Mouse (Mus musculus): ENCODE measurements around the gene Gtpbp4. TPM values are rescaled to one million over a fixed set of nuclear protein-coding genes. Genes with fewer than 3 reads are reported as not detected.

Gtpbp4 gene
- polyA plus RNA-seq, 1 experiment from 2014 or later, result 57.5 TPM

DNA sequence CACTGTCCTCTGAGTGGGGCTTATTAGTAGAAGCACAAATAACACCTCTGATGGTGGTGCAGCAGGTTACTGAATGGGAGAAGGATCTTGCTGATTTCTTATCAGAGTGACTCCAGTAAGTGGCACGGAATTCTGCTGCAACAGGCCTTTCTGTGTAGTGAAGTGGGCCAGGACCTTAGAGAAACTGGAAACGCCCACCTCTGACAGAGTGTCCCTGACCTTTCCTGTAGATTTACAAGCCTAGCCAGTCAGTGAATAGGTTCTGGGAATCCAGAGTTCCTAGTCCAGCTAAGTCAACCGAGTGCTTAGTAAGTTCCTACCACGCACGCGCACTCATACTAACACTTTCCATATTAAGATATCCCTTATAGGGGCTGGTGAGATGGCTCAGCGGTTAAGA, 25.7 kb upstream of the Gtpbp4 start:
- Histone ChIP-seq H3K9ac (ENCODE audit: low read depth, low read length) (no peak overlapping the region), H3K27me3 (ENCODE audit: control insufficient read depth, insufficient read depth, low read length) (no peaks in the 10 kb centered on the region), H3K4me2 (no peak overlapping the region), H3K36me3 (ENCODE audit: control insufficient read depth, insufficient read depth, low read length) (no peaks in the 10 kb centered on the region), H3K4me1 (ENCODE audit: control insufficient read depth, insufficient read depth, low read length) (0 out of 2 replicates have a peak, but pooled peaks cover 2% of the 10 kb centered on the region), H3K9me3 (replicated peaks; ENCODE audit: control insufficient read depth, low read length) (no peaks in the 10 kb centered on the region), H3K4me3 (ENCODE audit: low read depth, low read length) (no peak overlapping the region), H3K27ac (ENCODE audit: low read depth, low read length) (no peak overlapping the region)
- no peak for ATAC-seq (replicated peaks; ENCODE audit: insufficient number of reproducible peaks, low FRiP score, low TSS enrichment)
- WGBS (ENCODE audit: insufficient replicate concordance), result 77% methylated on average over 7 of the region's 7 CpGs

DNA sequence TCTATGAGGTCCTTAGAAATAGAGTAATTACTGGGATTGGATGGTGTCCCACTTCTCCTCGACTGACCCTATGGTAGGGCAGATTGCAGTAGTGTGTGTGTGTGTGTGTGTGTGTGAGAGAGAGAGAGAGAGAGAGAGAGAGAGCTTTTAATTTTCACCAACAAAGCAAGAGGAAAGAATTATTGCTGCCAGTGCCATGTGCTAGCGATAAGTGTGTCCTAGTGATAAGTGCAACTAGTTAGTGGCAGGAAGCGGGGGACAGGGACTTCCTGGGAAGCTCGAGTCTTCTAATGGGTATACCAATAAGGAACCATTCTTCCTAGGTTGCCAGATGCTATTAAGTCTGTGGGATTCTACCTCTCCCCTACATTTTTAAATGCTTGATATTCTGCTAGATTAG, 23.8 kb upstream of the Gtpbp4 start:
- Histone ChIP-seq H3K9ac (ENCODE audit: low read depth, low read length) (no peak overlapping the region), H3K27me3 (ENCODE audit: control insufficient read depth, insufficient read depth, low read length) (no peaks in the 10 kb centered on the region), H3K4me1 (ENCODE audit: control insufficient read depth, insufficient read depth, low read length) (0 out of 2 replicates have a peak, but pooled peaks cover 2% of the 10 kb centered on the region), H3K27ac (ENCODE audit: low read depth, low read length) (no peak overlapping the region), H3K9me3 (replicated peaks; ENCODE audit: control insufficient read depth, low read length) (no peaks in the 10 kb centered on the region), H3K36me3 (ENCODE audit: control insufficient read depth, insufficient read depth, low read length) (no peaks in the 10 kb centered on the region), H3K4me2 (no peak overlapping the region), H3K4me3 (ENCODE audit: low read depth, low read length) (no peak overlapping the region)
- 67% methylated on average over 4 of the region's 4 CpGs for WGBS (ENCODE audit: insufficient replicate concordance)
- no peak for ATAC-seq (replicated peaks; ENCODE audit: insufficient number of reproducible peaks, low FRiP score, low TSS enrichment)

DNA sequence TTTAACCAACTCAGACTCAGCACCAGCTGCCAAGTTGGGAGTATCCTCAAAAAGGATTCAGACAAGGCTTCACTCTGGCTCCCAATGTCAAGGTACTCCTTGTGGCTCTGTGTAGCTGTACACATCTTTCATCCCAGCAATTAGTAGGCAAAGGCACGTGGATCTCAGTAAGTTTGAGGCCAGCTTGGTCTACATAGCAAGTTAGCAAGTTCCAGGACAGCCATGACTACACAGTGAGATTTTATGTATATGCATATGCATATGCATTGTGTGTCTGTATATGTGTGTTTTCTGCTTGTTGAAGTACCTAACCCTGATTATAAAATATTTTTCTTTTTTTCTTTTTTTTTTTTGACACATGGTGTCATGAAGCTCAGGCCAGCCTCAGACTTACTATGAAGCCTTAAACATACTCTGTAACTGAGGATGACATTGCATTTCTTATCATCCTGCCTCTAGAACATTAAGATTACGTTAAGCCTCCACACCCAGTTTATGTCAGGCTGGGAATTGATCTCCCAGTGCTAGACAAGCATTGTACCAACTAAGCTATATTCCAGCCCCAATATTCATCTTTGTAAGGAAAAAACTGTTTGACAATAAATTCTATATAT, 23.2 kb upstream of the Gtpbp4 start:
- H3K9ac ChIP-seq (ENCODE audit: low read depth, low read length), result no peak overlapping the region
- H3K4me2 ChIP-seq, result no peak overlapping the region
- no peaks in the 10 kb centered on the region for H3K9me3 ChIP-seq (replicated peaks; ENCODE audit: control insufficient read depth, low read length)
- H3K27me3 ChIP-seq (ENCODE audit: control insufficient read depth, insufficient read depth, low read length), result no peaks in the 10 kb centered on the region
- H3K27ac ChIP-seq (ENCODE audit: low read depth, low read length), result no peak overlapping the region
- ATAC-seq (replicated peaks; ENCODE audit: insufficient number of reproducible peaks, low FRiP score, low TSS enrichment), result no peak; the same call in 1 of the 2 replicates
- H3K36me3 ChIP-seq (ENCODE audit: control insufficient read depth, insufficient read depth, low read length), result no peaks in the 10 kb centered on the region
- H3K4me3 ChIP-seq (ENCODE audit: low read depth, low read length), result no peak overlapping the region
- WGBS (ENCODE audit: insufficient replicate concordance), result 64% methylated on average over 2 of the region's 2 CpGs
- 0 out of 2 replicates have a peak, but pooled peaks cover 2% of the 10 kb centered on the region for H3K4me1 ChIP-seq (ENCODE audit: control insufficient read depth, insufficient read depth, low read length)

DNA sequence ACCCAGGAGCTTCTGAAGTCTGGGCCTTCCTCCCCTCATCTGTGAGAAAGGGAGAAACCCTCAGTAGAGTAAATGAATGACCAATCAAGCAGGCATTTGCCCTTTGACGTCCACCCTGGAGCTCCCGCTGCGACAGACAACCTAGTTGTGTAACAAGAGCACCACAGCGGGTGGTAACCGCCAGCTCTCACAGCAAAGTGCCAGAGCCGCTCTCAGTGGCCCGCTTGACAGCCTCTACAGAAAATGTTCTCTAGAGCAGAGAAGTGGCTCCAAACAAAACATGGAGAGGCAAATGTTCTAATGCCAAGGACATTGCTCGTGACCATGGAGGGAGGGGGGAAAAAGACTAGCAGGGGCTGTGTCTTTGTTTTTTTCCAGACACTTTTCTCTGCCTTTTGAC, 21.3 kb upstream of the Gtpbp4 start:
- no peak overlapping the region for H3K4me3 ChIP-seq (ENCODE audit: low read depth, low read length)
- H3K27me3 ChIP-seq (ENCODE audit: control insufficient read depth, insufficient read depth, low read length), result no peaks in the 10 kb centered on the region
- WGBS (ENCODE audit: insufficient replicate concordance), result 18% methylated on average over 8 of the region's 8 CpGs
- no peaks in the 10 kb centered on the region for H3K9me3 ChIP-seq (replicated peaks; ENCODE audit: control insufficient read depth, low read length)
- 0 out of 2 replicates have a peak, but pooled peaks cover 2% of the 10 kb centered on the region for H3K4me1 ChIP-seq (ENCODE audit: control insufficient read depth, insufficient read depth, low read length)
- no peak overlapping the region for H3K9ac ChIP-seq (ENCODE audit: low read depth, low read length)
- ATAC-seq (replicated peaks; ENCODE audit: insufficient number of reproducible peaks, low FRiP score, low TSS enrichment), result no peak
- no peaks in the 10 kb centered on the region for H3K36me3 ChIP-seq (ENCODE audit: control insufficient read depth, insufficient read depth, low read length)
- H3K27ac ChIP-seq (ENCODE audit: low read depth, low read length), result no peak overlapping the region
- H3K4me2 ChIP-seq, result no peak overlapping the region

DNA sequence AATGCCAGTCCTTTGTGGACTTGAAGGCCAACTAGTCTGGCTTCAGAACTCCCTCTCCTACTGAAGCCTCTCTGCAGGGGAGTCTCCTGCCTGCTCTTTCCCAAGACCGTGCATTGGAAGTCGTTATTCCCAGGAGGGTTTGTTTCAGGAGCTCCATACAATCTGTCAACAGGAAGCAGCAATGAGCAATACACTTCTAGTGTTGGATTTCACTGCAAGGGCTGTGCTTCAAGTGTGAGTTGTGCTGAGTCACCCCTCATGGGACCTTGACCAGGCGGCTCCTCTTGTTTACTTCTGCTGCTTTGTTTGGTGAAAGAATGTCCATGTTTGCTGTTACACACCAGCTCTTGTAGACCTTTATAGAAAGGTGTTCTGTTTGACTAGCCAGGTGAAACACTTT, 18.5 kb upstream of the Gtpbp4 start:
- no peak overlapping the region for H3K27ac ChIP-seq (ENCODE audit: low read depth, low read length)
- no peaks in the 10 kb centered on the region for H3K4me1 ChIP-seq (ENCODE audit: control insufficient read depth, insufficient read depth, low read length)
- H3K27me3 ChIP-seq (ENCODE audit: control insufficient read depth, insufficient read depth, low read length), result no peaks in the 10 kb centered on the region
- H3K9me3 ChIP-seq (replicated peaks; ENCODE audit: control insufficient read depth, low read length), result no peaks in the 10 kb centered on the region
- no peak overlapping the region for H3K4me3 ChIP-seq (ENCODE audit: low read depth, low read length)
- H3K9ac ChIP-seq (ENCODE audit: low read depth, low read length), result no peak overlapping the region
- H3K4me2 ChIP-seq, result no peak overlapping the region
- no peaks in the 10 kb centered on the region for H3K36me3 ChIP-seq (ENCODE audit: control insufficient read depth, insufficient read depth, low read length)
- 20% methylated on average over 3 of the region's 3 CpGs for WGBS (ENCODE audit: insufficient replicate concordance)
- ATAC-seq (replicated peaks; ENCODE audit: insufficient number of reproducible peaks, low FRiP score, low TSS enrichment), result peak; percentile 61; the same call in 1 of the 2 replicates

DNA sequence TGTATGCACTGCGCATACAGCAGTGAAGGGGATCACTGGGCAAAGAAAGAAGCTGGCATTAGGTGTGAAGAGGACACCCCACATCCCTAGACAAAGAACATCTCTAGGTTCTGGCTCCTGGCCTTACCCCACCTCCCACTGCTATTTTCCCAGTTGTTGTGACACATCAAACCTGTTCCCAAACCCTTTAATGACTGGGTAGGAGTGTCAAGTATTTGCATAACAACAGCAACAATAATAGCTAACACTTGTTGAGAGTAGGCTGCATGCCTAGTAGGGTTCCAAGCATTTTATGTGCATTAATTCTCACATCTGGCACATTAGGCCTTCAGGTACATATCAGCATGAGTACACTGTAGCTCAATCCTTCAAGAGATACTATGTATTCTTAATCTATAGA, 17.6 kb upstream of the Gtpbp4 start:
- H3K4me2 ChIP-seq, result no peak overlapping the region
- no peaks in the 10 kb centered on the region for H3K4me1 ChIP-seq (ENCODE audit: control insufficient read depth, insufficient read depth, low read length)
- H3K27me3 ChIP-seq (ENCODE audit: control insufficient read depth, insufficient read depth, low read length), result no peaks in the 10 kb centered on the region
- no peaks in the 10 kb centered on the region for H3K9me3 ChIP-seq (replicated peaks; ENCODE audit: control insufficient read depth, low read length)
- H3K9ac ChIP-seq (ENCODE audit: low read depth, low read length), result no peak overlapping the region
- no peak overlapping the region for H3K27ac ChIP-seq (ENCODE audit: low read depth, low read length)
- no peaks in the 10 kb centered on the region for H3K36me3 ChIP-seq (ENCODE audit: control insufficient read depth, insufficient read depth, low read length)
- no peak for ATAC-seq (replicated peaks; ENCODE audit: insufficient number of reproducible peaks, low FRiP score, low TSS enrichment)
- H3K4me3 ChIP-seq (ENCODE audit: low read depth, low read length), result no peak overlapping the region
- WGBS (ENCODE audit: insufficient replicate concordance), result 76% methylated on average over 1 of the region's 1 CpGs

DNA sequence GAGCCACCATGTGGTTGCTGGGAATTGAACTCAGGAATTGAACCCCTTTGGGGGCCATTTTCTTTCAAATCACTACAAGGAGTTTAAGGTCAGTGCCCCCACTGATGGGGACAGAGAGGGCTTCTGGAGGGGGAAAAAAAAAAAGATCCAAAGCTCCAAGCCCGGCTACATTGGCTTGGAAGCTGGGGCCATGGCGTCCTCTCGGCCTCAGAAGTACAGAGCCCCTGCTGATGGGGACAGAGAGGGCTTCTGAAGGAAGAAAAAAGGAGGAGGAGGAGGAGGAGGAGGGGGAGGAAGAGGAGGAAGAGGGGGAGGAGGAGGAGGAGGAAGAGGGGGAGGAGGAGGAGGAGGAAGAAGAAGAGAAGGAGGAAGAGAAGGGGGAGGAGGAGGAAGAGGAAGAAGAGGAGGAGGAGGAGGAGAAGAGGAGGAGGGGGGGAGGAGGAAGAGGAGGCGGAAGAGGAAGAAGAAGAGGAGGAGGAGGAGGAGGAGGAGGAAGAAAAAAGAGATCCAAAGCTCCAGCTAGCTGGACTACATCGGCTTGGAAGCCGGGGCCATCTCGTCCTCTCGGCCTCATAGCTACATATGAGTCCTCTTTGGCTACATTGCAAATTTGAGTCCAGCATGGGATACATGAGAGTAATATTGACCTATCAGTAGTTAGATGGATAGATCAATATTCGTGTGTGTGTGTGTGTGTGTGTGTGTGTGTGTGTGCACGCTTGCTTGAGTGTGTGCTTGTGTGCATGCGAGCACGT, 15.9 kb upstream of the Gtpbp4 start:
- Histone ChIP-seq H3K4me1 (ENCODE audit: control insufficient read depth, insufficient read depth, low read length) (no peaks in the 10 kb centered on the region), H3K27me3 (ENCODE audit: control insufficient read depth, insufficient read depth, low read length) (no peaks in the 10 kb centered on the region), H3K36me3 (ENCODE audit: control insufficient read depth, insufficient read depth, low read length) (no peaks in the 10 kb centered on the region), H3K4me2 (no peak overlapping the region), H3K9me3 (replicated peaks; ENCODE audit: control insufficient read depth, low read length) (no peaks in the 10 kb centered on the region), H3K27ac (ENCODE audit: low read depth, low read length) (no peak overlapping the region), H3K4me3 (ENCODE audit: low read depth, low read length) (no peak overlapping the region), H3K9ac (ENCODE audit: low read depth, low read length) (no peak overlapping the region)
- WGBS (ENCODE audit: insufficient replicate concordance), result 64% methylated on average over 12 of the region's 12 CpGs
- peak; percentile 92 for ATAC-seq (replicated peaks; ENCODE audit: insufficient number of reproducible peaks, low FRiP score, low TSS enrichment)

DNA sequence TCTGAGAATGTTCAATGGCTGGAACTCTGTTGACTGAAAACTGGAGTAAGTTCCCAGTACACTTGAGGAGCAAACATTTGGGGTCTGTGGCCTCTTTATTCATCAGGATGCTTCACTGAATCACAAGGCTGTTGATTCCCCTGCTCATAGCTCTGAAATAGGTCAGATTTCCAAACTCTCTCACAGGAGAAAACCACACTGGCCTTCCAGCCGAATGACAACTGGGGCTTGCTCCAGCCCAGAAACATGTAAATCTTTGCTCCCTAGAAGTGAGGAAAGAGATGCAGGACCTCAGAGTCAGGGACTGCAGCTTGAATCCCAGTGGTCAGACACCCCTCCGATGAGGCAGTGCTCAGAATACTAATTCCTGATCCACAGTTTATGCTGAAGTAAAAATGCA, 7.4 kb upstream of the Gtpbp4 start:
- no peak overlapping the region for H3K4me2 ChIP-seq
- no peak overlapping the region for H3K9ac ChIP-seq (ENCODE audit: low read depth, low read length)
- ATAC-seq (replicated peaks; ENCODE audit: insufficient number of reproducible peaks, low FRiP score, low TSS enrichment), result no peak
- WGBS (ENCODE audit: insufficient replicate concordance), result 74% methylated on average over 2 of the region's 2 CpGs
- no peak overlapping the region for H3K27ac ChIP-seq (ENCODE audit: low read depth, low read length)
- no peaks in the 10 kb centered on the region for H3K36me3 ChIP-seq (ENCODE audit: control insufficient read depth, insufficient read depth, low read length)
- no peak overlapping the region for H3K4me3 ChIP-seq (ENCODE audit: low read depth, low read length)
- H3K27me3 ChIP-seq (ENCODE audit: control insufficient read depth, insufficient read depth, low read length), result no peaks in the 10 kb centered on the region
- no peaks in the 10 kb centered on the region for H3K9me3 ChIP-seq (replicated peaks; ENCODE audit: control insufficient read depth, low read length)
- no peaks in the 10 kb centered on the region for H3K4me1 ChIP-seq (ENCODE audit: control insufficient read depth, insufficient read depth, low read length)

DNA sequence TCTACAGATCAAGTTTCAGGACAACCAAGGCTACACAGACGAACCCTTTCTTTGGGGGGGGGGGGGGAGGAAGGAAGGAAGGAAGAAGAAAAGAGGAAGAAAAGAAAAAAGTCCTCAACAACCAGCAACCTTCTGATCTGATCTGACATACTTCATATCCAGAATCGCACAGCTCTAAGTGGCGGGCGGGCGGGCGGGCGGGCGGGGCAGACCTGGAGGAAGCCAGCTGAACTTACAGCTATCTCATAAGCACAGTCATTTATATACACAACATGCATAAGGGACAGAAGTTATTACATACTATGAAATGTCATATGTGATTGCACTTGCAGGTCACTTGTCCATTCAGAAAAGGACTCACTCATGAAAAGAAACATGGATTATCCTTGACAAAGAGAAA, 3.6 kb upstream of the Gtpbp4 start:
- H3K27ac ChIP-seq (ENCODE audit: low read depth, low read length), result no peak overlapping the region

More for the DNA sequence above, 3.6 kb upstream of the Gtpbp4 start:
- H3K9ac ChIP-seq (ENCODE audit: low read depth, low read length), result no peak overlapping the region
- 77% methylated on average over 7 of the region's 8 CpGs for WGBS (ENCODE audit: insufficient replicate concordance)
- no peaks in the 10 kb centered on the region for H3K9me3 ChIP-seq (replicated peaks; ENCODE audit: control insufficient read depth, low read length)
- no peak overlapping the region for H3K4me2 ChIP-seq
- H3K4me3 ChIP-seq (ENCODE audit: low read depth, low read length), result no peak overlapping the region
- no peak for ATAC-seq (replicated peaks; ENCODE audit: insufficient number of reproducible peaks, low FRiP score, low TSS enrichment)
- no peaks in the 10 kb centered on the region for H3K27me3 ChIP-seq (ENCODE audit: control insufficient read depth, insufficient read depth, low read length)
- no peaks in the 10 kb centered on the region for H3K36me3 ChIP-seq (ENCODE audit: control insufficient read depth, insufficient read depth, low read length)
- peaks cover 3% of the 10 kb centered on the region; the same call in 1 of the 2 replicates for H3K4me1 ChIP-seq (ENCODE audit: control insufficient read depth, insufficient read depth, low read length)
